Mouse (Mus musculus) CH12.LX (cell line): Measurements from ENCODE around the gene Cdc34.

ENCODE experiments used
- CTCF ChIP-seq, 2 experiments: IDR thresholded peaks in 1 of 2; conservative IDR thresholded peaks in 1 of 2; 2 replicates each; pipeline ENCODE4 v1.5.1; 2011 to 2012; ENCODE audit warnings: low read depth in 2 of 2, low read length in 2 of 2, improper control_type of control experiment in 1 of 2, inconsistent platforms in 1 of 2, mild to moderate bottlenecking in 1 of 2, moderate library complexity in 1 of 2
- EP300 ChIP-seq: IDR thresholded peaks from 2 replicates; pipeline ENCODE4 v1.6.1; 2011; ENCODE audit warnings: low read length, improper control_type of control experiment
- ETS1 ChIP-seq: conservative IDR thresholded peaks from 2 replicates; pipeline ENCODE4 v1.6.1; 2012; ENCODE audit warnings: low read depth, mild to moderate bottlenecking, inconsistent platforms, low read length, improper control_type of control experiment, moderate library complexity
- HCFC1 ChIP-seq: IDR thresholded peaks from 2 replicates; pipeline ENCODE4 v1.6.1; 2012; ENCODE audit warnings: low read depth, mild to moderate bottlenecking, inconsistent platforms, low read length, improper control_type of control experiment
- MAX ChIP-seq: IDR thresholded peaks from 2 replicates; pipeline ENCODE4 v1.6.1; 2011; ENCODE audit warnings: low read length, improper control_type of control experiment
- USF1 ChIP-seq: IDR thresholded peaks from 2 replicates; pipeline ENCODE4 v1.6.1; 2014; ENCODE audit warnings: low read depth, mild to moderate bottlenecking, inconsistent platforms, low read length, improper control_type of control experiment
- USF2 ChIP-seq: conservative IDR thresholded peaks from 2 replicates; pipeline ENCODE4 v1.6.1; 2011; ENCODE audit warnings: low read depth, low read length, improper control_type of control experiment

- TF ChIP-seq MAX = peak; percentile 30; the same call in 1 of the 2 replicates
- peak; percentile 48 to 86 for TF ChIP-seq CTCF (conservative IDR thresholded peaks at IDR 0.05 in 1 of 2, IDR thresholded peaks at IDR 0.05 in 1 of 2; ENCODE audit: low read depth in 2 of 2, low read length in 2 of 2)
- TF ChIP-seq ETS1 = no peak
- TF ChIP-seq USF2 = no peak
- TF ChIP-seq EP300 = no peak
- TF ChIP-seq USF1 = no peak
- no peak for TF ChIP-seq HCFC1
Observed at GRCm38 (mm10) chr10:79726090-79726489, 44.1 kb downstream of the Cdc34 start.
